Mouse (Mus musculus) adrenal gland, postnatal 36 days (tissue): Measurements from ENCODE around the gene Gm4763. TPM values are rescaled to one million over a fixed set of nuclear protein-coding genes. Genes with fewer than 3 reads are reported as not detected.
"Not testable (repeated sequence)": the region's sequence is repeated elsewhere in the genome, so short reads cannot be mapped to it uniquely, and the experiment has no call there.

Experiments
- DNase-seq, 2 experiments: peaks; one replicate each; pipeline ENCODE4 v3.0.0; 2021; ENCODE audit warnings: mixed read lengths in 1 of 2
- long read RNA-seq, 2 experiments: library from polyadenylated mRNA; stranded (forward); transcript quantifications; one replicate each; pipeline ENCODE4 v2.0.0; 2021; ENCODE audit warnings: borderline sequencing depth in 2 of 2
- total RNA-seq, 2 experiments: library from RNA; stranded (reverse); gene quantifications; 2 replicates each; pipeline ENCODE4 v1.2.3; 2021

The Gm4763 gene
- not detected for total RNA-seq
- long read RNA-seq, experiment 1 = 0 reads
- long read RNA-seq, experiment 2 = 0 reads

GRCm38 (mm10) chr7:24726808-24727207 lies at the start of gene Gm4763:
Gm4763 (minus strand) TSS chr7:24726908.
- DNase-seq = not testable (repeated sequence)

GRCm38 (mm10) chr7:24776145-24776544 lies 49.4 kb upstream of the Gm4763 start:
- no peak for DNase-seq

GRCm38 (mm10) chr7:24773942-24774535 lies 47.3 kb upstream of the Gm4763 start:
- DNase-seq = no peak

- no peak for DNase-seq
Observed at GRCm38 (mm10) chr7:24771361-24771760, 44.7 kb upstream of the Gm4763 start.

GRCm38 (mm10) chr7:24762574-24762973 lies 35.9 kb upstream of the Gm4763 start:
- no peak for DNase-seq

- no peak for DNase-seq
Observed at GRCm38 (mm10) chr7:24761161-24761560, 34.5 kb upstream of the Gm4763 start.

GRCm38 (mm10) chr7:24760211-24760610 lies 33.5 kb upstream of the Gm4763 start, which contains the start of gene Cd177:
Cd177 (minus strand) TSS chr7:24760311.
- no peak for DNase-seq

- no peak for DNase-seq
Observed at GRCm38 (mm10) chr7:24758520-24758919, 31.8 kb upstream of the Gm4763 start.

GRCm38 (mm10) chr7:24753476-24753875 lies 26.8 kb upstream of the Gm4763 start:
- no peak for DNase-seq

- no peak for DNase-seq
Observed at GRCm38 (mm10) chr7:24751610-24752009, 24.9 kb upstream of the Gm4763 start.

GRCm38 (mm10) chr7:24750695-24751094 lies 24.0 kb upstream of the Gm4763 start:
- no peak for DNase-seq

GRCm38 (mm10) chr7:24735970-24736670 lies 9.4 kb upstream of the Gm4763 start:
- peak; percentile 40 to 63 for DNase-seq

GRCm38 (mm10) chr7:24715039-24715438 lies 11.7 kb downstream of the Gm4763 start:
- DNase-seq = no peak

- no peak for DNase-seq
Observed at GRCm38 (mm10) chr7:24708832-24709292, 17.8 kb downstream of the Gm4763 start, which contains the start of gene BC049730. BC049730 (plus strand) TSS chr7:24709242.

- DNase-seq = not testable (repeated sequence)
Observed at GRCm38 (mm10) chr7:24702841-24703240, 23.9 kb downstream of the Gm4763 start.

GRCm38 (mm10) chr7:24697891-24698290 lies 28.8 kb downstream of the Gm4763 start:
- not testable (repeated sequence) for DNase-seq

- DNase-seq = not testable (repeated sequence)
Observed at GRCm38 (mm10) chr7:24692693-24693092, 34.0 kb downstream of the Gm4763 start.

GRCm38 (mm10) chr7:24687519-24687918 lies 39.2 kb downstream of the Gm4763 start:
- not testable (repeated sequence) for DNase-seq

- peak in 1 of 2 experiments; percentile 35 for DNase-seq
Observed at GRCm38 (mm10) chr7:24684121-24684520, 42.6 kb downstream of the Gm4763 start.

- DNase-seq = no peak
Observed at GRCm38 (mm10) chr7:24676575-24676974, 50.1 kb downstream of the Gm4763 start, which contains the start of gene Tex101. Tex101 (minus strand) TSS chr7:24676675.

- no peak for DNase-seq
Observed at GRCm38 (mm10) chr7:24671944-24672439, 54.7 kb downstream of the Gm4763 start.
